Mouse (Mus musculus): ENCODE measurements around the gene Rxfp1.
A peak's percentile ranks its signal among the peaks of the same experiment; 100 is the strongest.
"Not testable (repeated sequence)": the region's sequence is repeated elsewhere in the genome, so short reads cannot be mapped to it uniquely, and the experiment has no call there.

Gene Rxfp1

DNA sequence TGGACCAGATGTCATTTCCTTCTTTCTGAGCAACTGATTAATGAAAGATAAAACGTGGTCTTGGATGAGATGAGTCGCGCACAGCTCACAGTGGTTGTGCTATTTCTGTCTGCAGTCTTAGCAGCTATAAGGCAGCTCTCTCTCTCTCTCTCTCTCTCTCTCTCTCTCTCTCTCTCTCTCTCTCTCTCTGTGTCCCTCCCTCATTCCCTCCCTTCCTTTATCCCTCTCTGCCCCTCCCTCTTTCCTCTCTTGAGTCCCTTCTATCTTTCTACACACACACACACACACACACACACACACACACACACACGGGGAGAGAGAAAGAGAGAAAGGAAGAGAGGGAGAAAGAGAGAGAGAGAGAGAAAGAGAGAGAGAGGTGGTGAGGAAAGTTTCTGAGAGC, at the start of gene Rxfp1:
TSS of gene Rxfp1 (minus strand) at position 101 of the 400 bp plus-strand sequence.
- DNase-seq = no peak

DNA sequence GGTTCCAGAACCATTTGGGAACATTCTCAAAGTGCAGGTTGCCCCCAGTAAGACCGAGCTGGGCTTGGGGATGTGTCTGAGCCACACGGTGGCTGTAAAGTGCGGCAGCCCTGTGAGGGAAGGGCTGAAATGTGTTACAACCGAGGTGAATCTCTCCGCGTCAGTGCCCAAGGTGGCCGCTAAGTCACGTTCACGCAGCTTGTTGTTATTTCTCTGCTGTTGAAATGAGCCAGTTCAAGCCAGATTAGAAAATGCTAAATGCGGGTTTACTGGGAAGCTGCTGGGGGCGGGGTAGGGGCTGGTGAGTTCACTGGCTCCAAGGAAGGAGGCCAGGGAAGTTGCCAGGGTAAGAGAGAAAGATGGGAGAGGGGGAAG, 46.7 kb upstream of the Rxfp1 start:
- no peak for DNase-seq

DNA sequence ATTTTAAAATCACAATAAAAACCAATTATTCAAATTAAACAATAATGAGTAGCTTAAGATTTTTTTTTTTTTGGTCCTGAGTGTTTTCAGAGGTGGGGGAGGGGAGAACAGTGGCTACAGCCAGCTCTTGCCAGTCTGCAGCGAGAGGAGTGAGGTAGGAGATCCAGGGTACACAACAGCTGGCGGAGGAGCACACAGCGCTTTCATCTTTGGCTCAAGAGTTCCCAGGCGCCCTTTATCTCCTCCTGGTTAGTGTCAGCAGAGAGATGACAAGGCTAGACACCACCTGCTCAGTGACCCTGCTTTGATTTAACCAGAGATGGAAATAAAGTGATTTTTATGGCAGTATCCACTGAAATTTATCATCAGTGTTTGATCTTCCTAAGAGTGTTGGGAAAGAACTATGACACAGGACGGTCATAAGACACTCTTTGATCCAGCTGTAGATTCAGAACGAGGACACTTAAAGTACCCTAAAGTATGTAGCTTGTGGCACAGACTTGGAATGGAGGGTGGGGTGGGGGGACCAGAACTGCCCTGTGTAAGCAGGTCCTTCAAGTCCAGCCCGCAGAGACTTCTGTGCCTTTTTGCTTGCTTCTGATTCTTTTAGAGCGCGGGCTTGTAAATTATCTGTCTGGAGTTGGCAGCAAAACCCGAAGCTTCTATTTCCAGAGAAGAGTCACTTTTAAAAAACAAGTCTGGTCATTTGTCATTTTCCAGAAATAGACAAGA, 46.1 kb upstream of the Rxfp1 start:
- DNase-seq = no peak

DNA sequence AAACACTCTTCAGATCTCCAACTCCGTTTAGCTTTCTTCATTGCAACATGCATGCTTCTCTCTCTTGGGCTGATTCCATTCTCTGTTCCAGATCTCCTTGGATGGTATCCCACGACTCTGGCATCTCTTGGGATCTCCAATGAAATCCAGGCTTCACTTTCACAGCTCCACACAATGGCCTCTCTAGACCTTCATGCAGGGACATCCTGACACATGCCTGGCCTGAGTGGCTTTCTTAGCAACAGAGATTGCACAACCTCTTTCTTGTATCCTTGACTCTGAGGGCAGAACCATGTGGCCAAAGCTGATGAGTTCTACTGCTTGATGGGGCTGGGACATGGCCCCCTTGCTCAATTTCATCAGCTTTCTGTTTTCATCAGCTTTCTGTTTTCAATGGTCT, 35.0 kb upstream of the Rxfp1 start:
- DNase-seq = no peak

DNA sequence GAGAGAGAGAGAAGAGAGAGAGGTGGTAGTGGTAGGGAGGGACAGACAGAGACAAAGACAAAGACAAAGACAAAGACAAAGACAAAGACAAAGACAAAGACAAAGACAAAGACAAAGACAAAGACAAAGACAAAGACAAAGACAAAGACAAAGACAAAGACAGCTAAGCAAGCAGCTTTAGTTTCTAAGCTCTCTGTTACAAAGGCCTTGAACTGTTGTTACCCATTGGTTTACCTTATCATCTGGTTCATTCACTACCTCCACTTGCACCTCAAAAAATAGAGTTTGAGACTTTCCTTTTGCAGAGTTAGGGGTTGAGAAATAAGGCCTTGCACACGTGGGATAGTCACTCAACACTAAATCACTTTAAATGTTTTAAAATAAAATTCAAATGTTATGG, 16.1 kb upstream of the Rxfp1 start:
- no peak for DNase-seq

DNA sequence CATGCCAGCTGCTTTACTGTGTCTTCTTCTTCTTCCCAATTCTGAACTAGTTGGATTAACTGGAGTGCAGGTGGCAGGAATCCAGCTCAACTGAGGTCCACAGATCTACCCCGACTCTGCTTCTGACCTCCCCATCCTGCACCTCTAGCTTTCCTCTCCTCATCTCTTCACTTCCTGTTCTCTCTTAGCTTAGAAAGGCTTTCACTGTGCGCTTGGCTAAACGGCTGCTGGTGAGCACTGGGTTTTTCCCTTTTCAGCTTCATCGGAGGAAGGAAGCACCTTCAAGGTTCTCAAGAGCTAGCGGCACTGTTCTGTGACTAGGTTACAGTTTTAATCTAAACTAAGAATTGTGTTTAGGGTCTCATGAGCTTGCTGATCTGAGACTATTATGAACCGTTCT, 8.9 kb upstream of the Rxfp1 start:
- DNase-seq = no peak

DNA sequence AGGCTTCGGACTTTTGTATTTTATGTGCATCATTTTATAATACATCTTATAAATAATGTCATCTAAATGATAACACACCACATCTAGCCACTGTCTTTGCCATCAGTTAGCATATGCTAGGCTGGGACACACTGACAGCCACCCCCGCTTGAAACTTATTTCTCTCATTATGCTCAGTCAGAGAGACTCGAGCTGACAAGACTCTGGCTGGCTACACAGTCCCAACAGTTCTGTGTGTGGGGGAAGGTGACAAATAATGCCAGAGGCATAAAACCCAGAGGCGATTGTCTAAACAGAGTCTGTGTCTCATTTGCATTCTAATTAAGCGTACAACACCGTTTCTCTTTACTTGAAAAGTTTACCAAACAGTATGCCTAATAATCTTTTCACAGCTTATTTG, 7.4 kb upstream of the Rxfp1 start:
- no peak for DNase-seq

DNA sequence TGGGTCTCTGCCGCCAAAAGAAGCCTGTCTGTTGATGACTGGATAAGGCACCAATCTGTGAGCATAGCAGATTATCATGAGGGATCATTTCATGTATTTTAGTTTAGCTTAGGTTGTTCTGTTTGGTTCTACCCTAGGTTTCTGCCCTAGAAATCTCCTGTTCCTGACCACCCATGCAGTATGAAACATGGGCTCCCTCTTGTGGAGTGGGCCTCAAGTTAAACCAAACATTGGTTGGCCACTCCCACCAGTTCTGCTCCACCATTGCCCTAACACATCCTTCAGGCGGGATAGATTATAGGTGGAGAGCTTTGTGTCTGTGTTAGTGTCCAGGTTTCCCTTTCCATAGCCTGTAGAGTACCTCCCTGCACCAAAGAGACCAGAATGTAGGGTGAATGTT, 6.7 kb upstream of the Rxfp1 start:
- DNase-seq = no peak

DNA sequence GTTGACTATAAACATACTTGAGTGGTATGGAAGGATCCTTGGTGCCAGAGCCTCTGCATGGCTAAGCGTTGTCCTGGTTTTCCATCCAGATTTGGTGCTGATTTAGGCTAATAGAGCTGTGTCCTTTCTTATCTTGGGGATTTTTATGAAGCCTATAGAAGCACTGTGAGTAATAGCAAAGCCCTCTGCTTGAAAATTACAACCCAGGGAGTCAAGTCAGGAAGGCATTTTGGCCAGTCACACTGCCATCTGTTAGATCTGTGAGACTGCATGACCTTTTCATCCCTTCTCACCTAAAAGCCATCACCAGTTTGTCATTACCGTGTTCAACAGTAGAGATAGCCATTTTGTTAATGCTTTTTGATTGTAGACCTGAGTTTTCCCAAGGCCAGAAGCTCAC, 2.7 kb upstream of the Rxfp1 start:
- DNase-seq = peak; percentile 22

DNA sequence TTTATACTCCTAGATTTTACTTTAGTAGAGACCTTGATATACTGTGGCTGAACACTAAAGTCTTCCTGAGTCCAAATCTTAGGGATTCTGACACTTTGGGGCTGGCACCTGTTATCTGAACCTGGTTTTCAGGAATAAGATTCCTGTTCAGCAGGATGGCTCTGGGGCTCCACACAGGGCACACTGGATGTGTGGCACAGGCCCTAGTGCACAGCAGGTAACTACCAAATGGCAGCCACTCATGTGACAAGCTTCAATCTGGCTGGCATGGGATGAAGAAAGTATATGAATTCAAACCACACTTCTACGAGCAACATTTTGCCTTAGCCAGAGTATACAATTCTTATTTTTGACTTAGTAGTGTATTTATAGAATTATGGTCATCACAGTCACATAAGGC, 771 bp upstream of the Rxfp1 start:
- peak; percentile 39 for DNase-seq

DNA sequence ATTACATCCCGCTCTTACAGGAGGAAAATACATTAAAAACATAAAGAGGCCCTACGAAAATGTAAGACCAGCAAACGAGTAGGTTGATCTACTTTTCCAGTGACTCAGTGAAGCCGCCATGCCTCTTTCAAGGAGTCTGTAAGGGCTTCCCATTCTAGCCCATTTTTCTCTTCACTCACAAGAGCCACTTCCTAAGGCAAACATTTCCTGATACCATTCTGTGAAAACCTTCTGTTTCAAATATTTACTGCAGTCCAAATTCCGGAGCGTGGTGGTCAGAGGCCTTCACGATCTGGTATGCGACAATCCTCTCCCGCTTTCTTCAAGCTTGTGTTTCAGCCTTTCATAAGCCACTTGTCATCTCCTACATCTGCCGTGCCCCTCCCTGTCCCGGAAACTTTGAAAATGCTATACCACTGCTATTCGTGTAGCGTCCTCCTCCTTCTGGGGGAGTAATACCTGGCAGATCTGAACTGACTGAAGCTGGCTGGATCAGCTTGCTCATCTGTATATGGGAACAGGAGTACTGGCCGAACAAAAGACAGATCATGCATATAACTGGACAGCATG, 11.1 kb downstream of the Rxfp1 start:
- no peak for DNase-seq

DNA sequence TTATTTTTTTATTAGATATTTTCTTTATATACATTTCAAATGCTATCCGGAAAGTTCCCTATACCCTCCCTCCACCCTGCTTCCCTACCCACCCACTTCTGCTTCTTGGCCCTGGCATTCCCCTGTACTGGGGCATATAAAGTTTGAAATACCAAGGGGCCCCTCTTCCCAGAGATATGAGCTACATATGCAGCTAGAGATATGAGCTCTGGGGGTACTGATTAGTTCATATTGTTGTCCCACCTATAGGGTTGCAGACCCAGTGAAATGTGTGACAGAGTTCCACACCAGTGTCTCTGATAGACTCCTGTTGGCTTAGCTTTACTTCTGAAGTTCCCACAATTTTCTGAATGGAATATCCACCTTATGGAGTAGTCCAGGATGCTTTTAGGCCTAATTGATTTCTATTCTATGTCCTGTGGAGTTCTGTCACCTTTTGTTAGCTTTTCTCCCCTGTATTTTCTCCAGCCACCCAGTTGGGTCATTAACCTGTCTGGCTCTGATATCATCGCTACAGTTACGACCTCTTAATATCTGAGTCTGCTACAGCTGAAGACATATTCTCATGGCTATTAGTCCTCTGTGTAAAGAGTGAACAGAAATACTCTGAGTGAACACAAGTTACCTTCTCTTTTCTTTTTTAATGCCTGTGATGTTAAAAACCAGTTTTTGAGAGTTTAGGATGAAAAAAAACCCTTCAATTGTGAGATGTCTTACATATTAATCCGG, 16.8 kb downstream of the Rxfp1 start:
- DNase-seq = no peak

DNA sequence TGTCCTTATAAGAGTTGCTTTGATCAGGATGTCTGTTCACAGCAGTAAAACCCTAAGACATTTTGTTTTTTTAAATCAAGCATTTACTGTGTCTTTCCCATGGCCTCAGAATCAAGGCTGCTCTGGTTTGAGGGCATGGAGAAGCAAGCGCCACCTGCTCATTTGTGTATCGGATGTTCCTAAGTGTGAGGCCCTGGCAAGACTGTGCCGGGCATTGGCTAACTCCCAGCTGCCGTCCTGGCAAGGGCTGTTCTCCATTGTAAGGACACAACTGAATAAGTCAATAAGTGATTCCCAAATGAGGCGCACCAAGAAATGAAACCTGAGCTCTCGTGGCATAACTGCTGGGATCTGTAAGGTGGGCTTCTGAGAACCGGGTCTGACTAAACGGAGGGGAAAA, 31.2 kb downstream of the Rxfp1 start:
- peak; percentile 54 for DNase-seq

DNA sequence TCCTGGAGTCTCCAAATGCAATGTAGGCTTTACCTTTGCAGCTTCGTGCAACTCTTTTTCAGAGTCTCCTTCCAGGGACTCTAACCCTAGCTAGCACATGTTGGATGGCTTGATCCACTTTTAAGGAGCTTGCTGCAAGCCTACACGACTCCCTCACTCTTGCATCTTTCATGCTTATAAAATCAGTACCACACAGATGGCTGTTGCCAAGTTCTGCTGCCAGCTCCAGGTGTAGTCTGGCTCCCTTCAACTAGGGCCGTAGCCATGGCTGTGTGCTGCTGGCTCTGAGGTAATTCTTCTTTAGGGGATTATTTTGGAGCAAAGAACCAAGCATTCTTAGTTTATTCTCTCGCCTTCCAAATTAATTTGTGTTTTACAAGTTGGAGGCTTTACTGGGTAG, 34.5 kb downstream of the Rxfp1 start:
- DNase-seq = no peak

DNA sequence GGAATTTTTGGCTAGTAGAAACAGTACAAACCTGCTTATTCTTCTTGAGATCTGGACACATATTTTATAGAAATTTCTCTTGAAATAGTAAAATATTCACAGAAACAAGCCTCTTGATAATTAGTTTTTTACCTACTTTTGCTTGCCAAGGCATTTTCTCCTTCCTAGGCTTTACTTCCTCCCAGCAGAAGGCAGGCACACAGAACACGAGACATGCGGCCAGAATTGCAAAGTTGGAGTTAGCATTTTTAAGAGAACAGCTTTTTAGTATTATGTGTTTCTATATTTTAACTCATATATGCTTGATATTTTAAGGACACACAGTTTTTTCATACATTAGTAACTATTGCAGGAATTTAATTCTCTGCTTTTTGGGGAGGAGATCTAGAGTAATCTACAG, 45.7 kb downstream of the Rxfp1 start:
- no peak for DNase-seq

DNA sequence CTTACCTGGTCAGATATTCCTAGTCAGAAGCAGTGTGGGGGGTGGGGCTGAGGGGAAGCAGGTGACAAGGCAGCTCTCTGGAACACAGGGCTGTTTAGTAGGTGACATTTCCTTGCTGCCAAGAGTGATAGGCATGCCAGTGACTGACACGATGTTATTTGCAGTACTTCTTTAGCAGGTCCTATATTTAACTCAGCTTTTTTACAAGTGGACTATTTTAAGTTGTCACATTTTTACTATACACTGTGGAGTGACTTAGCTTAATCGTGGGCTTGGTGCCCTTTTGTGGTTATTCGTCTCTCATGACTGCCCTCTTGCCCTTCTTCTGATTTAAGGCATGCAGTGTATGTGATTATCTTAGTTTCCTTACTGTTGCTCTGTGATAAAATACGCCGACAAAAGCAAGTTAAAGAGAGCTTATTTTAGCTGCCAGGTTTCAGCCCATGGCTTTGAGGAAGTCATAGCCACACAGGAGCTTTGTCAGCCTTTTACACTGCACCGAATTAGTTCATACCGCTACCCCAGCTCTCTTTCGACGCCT, 47.5 kb downstream of the Rxfp1 start:
- no peak for DNase-seq

DNA sequence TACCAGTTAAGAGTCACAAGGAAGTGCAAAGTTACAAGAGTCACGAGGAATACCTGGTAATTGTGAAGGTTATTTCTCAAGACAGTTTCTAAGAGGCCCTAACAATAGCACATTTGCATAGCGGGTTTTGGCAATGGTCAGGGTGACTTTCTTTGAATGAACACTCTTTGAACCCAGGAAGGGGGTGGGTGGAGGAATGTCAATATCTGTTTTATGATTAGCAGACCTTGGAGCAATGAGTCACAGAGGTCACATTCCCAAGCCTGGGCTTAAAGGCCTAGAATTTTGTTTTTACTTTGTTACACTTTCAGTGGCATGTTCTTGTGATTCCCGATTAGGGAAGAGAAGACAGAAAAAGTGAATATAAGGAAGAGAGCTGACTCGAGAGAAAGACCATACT, 49.6 kb downstream of the Rxfp1 start:
- not testable (repeated sequence) for DNase-seq

DNA sequence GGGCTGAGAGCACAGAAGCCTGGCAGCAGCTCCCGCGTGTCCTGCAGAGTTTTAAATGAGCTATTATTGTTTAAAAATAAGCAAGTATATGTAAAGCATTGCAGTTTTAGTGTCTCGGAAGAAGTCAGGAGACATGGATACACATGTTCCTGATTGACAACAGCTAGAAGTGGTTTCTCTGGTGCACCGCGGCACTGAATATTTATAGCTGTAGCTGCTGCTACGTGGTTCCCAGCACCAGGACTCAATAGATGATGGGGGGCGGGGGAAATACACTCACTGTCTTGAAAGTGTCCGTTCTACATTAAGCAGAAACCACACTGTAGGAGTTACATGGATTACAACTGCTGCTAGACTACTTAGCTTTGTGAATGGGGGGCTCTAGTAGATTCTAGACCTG, 54.2 kb downstream of the Rxfp1 start:
- DNase-seq = no peak

DNA sequence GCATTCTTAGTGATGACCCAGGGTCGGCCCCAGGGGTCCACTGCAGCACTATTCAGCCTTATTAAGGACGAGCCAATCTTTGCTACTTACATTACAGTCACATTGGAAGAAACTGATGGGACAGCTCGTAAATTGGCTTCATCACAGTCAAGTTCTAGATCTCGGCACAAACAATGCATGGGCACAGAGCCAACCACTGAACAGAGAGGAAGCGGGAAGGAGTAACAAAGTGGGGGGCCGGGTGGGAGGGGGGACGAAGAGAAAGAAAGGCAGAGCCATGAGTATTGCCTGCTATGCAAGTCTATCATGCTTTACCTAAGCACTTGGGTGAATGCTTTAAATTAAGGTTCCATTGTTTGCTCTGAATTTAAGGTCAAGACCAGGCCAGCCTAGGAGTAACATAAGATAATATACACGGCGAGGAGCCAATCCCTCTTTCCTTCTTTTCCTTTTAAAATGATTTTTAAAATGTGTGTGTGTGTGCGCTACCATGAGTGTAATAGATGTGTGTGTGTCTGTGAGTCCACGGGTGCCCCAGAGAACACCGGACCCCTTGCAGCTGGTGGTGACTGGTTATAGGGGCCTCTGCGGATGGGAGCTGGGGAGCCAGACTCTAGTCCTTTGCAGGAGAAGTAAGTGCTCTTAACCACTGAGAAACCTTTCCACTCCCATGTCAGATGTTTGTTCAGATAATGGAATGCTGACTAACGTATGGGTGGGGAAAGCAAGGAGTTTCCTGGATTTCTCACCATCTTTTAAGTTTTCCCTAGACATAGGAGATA, 55.1 kb downstream of the Rxfp1 start:
- DNase-seq = no peak

DNA sequence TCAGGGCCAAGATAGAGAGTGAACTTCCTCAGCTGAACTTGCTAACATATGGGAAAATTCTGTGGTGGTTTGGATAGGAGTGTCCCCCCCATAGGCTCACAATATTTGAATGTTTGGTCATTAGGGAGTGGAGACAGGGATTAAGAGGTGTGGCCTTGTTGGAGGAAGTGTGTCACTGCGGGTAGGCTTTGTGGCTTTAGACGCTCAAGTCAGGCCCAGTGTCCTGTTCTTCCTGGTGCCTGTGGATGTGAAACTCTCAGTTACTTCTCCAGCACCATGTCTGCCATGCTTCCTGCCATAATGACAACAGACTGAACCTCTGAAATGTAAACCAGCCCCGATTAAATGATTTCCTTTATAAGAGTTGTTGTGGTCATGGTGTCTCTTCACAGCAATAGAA, 61.3 kb downstream of the Rxfp1 start:
- DNase-seq = no peak

DNA sequence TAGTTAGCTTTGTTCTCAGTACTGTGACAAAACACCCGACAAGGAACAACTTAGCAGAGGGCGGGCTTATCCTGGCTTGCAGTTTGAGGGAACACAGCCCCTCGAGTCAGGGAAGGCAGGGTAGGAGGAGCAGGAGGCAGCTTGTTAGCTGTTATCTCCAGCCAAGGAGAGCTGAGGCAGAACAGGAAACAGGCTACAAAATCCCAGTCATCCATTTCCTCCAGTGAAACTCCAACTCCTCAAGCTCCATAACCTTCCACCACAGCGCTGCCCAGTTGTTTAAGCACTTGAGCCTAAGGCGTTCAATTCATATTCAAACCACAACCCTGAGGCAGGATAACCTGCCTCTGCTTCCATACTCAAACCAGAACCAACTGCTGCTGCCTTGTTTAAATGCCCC, 63.0 kb downstream of the Rxfp1 start:
- DNase-seq = no peak

DNA sequence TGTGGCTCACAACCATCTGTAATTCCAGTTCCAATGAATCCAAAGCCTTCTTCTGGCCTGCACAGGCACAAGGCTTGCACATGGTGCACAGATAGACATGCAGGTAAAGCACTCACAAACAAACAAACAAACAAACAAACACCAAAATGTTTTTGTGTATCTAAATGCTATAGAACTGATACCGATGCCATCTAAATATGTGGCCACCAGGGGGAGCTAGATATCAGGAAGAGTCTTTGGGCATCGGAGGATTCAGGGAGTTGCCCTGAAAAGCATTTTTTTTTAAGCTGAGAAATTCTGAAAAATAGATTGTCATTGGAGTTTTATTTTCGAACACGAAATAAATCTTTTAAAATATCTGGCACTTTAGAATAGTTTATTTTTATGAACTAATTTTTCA, 64.6 kb downstream of the Rxfp1 start:
- peak; percentile 14 for DNase-seq

DNA sequence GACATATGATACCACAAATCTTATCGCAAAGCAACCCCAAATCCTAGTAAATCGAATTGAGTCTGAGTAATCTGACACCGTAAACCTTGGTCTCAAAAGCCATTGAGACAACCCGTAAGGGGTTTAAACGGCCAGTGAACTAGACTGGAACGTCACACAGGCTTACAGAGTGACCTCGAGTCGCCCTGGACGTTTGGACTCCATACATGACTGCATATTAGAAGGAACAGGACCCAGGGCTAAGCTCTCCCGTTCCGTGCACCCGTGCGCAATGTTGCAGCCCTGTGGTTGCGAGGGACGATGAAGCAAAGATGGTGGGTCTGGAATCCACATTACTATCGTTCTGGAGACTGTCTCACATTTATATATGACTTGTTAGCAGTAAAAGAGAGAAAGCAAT, 65.5 kb downstream of the Rxfp1 start:
- no peak for DNase-seq

Data from cerebellum, adult 9-11 months (tissue).